Mouse (Mus musculus): ENCODE results near the gene Cpa5.

DNA sequence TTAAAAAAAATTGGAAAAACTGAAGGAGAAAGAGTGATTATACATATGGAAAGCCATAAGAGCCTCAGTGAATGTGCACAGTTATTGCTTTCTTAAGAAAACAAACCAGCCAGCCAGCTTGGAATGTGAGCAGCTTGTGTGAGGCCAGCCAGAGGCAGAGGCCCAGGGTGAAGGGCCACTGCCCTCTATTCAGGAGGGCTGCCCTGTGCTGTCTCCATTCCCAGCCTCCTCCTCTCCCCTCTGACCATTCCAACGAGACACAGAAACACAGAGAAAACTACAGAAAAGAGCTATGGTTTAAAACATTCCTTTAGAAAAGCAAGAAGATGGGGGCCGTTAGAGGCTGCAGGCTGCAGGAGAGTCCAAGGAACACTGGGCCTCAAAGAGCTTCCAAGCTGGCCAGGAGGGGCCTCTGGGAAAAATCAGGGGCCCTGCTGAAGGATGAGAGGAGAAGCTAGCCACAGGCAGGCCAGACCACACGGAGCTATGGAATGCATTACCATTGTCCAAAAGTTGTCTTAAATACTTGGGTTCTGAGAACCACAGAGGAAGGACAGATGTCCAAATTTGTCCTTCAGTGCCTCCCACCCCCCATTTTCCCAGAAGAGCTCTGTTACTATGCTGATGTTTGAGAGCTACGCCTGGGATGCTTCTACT is 25.5 kb downstream of the Cpa5 start:
- no peak for TF ChIP-seq CTCF (IDR thresholded peaks at IDR 0.05; ENCODE audit: extremely low read depth, insufficient read depth, insufficient read length, insufficient replicate concordance)
- no peak for TF ChIP-seq POLR2A (IDR thresholded peaks at IDR 0.05; ENCODE audit: low read depth, low read length)
